Mouse (Mus musculus): ENCODE data around the gene Phf19. TPM values are rescaled to one million over a fixed set of nuclear protein-coding genes. Genes with fewer than 3 reads are reported as not detected.
A peak's percentile ranks its signal among the peaks of the same experiment; 100 is the strongest.

Gene Phf19
- polyA plus RNA-seq, 1 experiment from 2014 or later, result 1.8 TPM

DNA sequence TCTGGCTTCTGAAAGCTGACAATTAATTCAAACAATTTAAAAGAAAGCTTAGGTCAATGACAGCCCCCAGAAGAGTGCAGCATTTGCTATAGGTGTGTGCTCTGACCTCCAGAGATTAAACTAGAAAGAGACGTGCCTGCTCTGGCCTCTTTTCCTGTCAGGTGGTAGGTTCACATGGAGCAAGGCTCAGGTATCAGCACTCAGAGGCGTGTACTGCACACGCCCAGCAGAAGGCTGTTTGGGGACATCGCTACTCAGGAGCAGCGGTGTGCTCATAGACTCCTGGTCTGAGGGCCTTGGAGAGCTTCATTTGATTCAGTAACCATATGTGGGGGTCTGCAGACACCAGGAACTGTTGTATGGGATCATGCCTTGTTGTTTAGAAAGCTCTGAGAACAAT, 13.5 kb upstream of the Phf19 start:
- no peaks in the 10 kb centered on the region for H3K36me3 ChIP-seq (replicated peaks)
- no peak for DNase-seq (ENCODE audit: low spot score)
- H3K27ac ChIP-seq (replicated peaks), result no peak overlapping the region
- H3K9me3 ChIP-seq, result no peaks in the 10 kb centered on the region
- H3K4me3 ChIP-seq, result no peak overlapping the region
- peaks cover 11% of the 10 kb centered on the region for H3K4me1 ChIP-seq
- no peaks in the 10 kb centered on the region for H3K27me3 ChIP-seq (replicated peaks; ENCODE audit: low read depth, poor library complexity, severe bottlenecking)
- WGBS, result 71% methylated on average over 5 of the region's 5 CpGs

- Histone ChIP-seq H3K4me3 (no peak overlapping the region), H3K9me3 (no peaks in the 10 kb centered on the region), H3K4me1 (peaks cover 22% of the 10 kb centered on the region), H3K27me3 (replicated peaks; ENCODE audit: low read depth, poor library complexity, severe bottlenecking) (no peaks in the 10 kb centered on the region), H3K27ac (replicated peaks) (no peak overlapping the region), H3K36me3 (replicated peaks) (no peaks in the 10 kb centered on the region)
- 17% methylated on average over 2 of the region's 2 CpGs for WGBS
- no peak for DNase-seq (ENCODE audit: low spot score)
Observed at GRCm38 (mm10) chr2:34922729-34923128, 8.9 kb upstream of the Phf19 start.

DNA sequence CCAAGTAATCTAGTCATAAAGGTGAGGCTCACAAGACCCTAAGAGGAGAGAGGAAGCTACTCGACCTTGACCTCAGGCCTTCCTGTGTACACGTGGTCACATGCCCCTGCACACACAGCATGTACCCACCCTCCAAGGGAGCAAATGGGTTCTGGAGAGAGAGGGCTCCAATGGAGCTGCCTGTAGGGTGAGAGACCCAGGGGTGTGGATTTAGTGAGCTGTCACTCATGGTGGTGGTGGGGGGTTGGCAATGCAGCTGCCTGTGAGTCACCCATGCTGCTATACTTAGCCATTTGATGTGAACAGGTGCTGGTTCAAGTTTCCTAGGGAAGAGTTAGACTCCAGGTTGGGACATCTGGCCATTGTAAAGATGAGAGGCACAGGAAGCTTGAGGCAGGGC, 6.3 kb upstream of the Phf19 start:
- no peaks in the 10 kb centered on the region for H3K36me3 ChIP-seq (replicated peaks)
- H3K27me3 ChIP-seq (replicated peaks; ENCODE audit: low read depth, poor library complexity, severe bottlenecking), result peaks cover 22% of the 10 kb centered on the region
- H3K4me1 ChIP-seq, result peaks cover 16% of the 10 kb centered on the region
- no peaks in the 10 kb centered on the region for H3K9me3 ChIP-seq
- no peak for DNase-seq (ENCODE audit: low spot score)
- no peak overlapping the region for H3K4me3 ChIP-seq
- 62% methylated on average over 2 of the region's 2 CpGs for WGBS
- H3K27ac ChIP-seq (replicated peaks), result no peak overlapping the region

GRCm38 (mm10) chr2:34915103-34915502, 1.3 kb upstream of the Phf19 start:
- Histone ChIP-seq H3K4me3 (peak overlapping the region; percentile 77; the same call in 1 of the 2 replicates), H3K9me3 (no peaks in the 10 kb centered on the region), H3K27ac (replicated peaks) (no peak overlapping the region), H3K27me3 (replicated peaks; ENCODE audit: low read depth, poor library complexity, severe bottlenecking) (peaks cover 71% of the 10 kb centered on the region), H3K4me1 (peaks cover 27% of the 10 kb centered on the region), H3K36me3 (replicated peaks) (no peaks in the 10 kb centered on the region)
- DNase-seq (ENCODE audit: low spot score), result no peak
- 44% methylated on average over 2 of the region's 2 CpGs for WGBS

DNA sequence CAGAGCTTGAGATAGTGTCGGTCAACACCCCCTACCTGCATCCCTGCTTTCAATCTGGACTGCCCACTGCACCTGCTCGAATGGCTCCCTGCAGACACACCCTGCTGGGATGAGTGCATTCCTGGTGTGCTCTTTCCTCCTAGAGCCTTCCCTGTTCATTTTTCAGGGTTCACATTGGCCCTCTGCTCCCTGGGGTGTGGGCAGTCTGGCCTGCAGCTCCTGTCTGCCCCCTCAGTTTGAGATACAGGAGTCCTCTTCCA, 927 bp upstream of the Phf19 start:
- Histone ChIP-seq H3K27me3 (replicated peaks; ENCODE audit: low read depth, poor library complexity, severe bottlenecking) (peaks cover 74% of the 10 kb centered on the region), H3K4me3 (peak overlapping the region; percentile 77), H3K9me3 (no peaks in the 10 kb centered on the region), H3K27ac (replicated peaks) (no peak overlapping the region), H3K36me3 (replicated peaks) (no peaks in the 10 kb centered on the region), H3K4me1 (peaks cover 27% of the 10 kb centered on the region)
- WGBS, result 7% methylated on average over 2 of the region's 2 CpGs
- DNase-seq (ENCODE audit: low spot score), result no peak

- H3K4me3 ChIP-seq, result peak overlapping the region; percentile 77
- peaks cover 27% of the 10 kb centered on the region for H3K4me1 ChIP-seq
- no peaks in the 10 kb centered on the region for H3K9me3 ChIP-seq
- H3K27ac ChIP-seq (replicated peaks), result peak overlapping the region; percentile 63
- DNase-seq (ENCODE audit: low spot score), result peak; percentile 66
- 3% methylated on average over 48 of the region's 50 CpGs for whole genome bisulfite sequencing
- peaks cover 79% of the 10 kb centered on the region for H3K27me3 ChIP-seq (replicated peaks; ENCODE audit: low read depth, poor library complexity, severe bottlenecking)
- H3K36me3 ChIP-seq (replicated peaks), result no peaks in the 10 kb centered on the region
Observed at GRCm38 (mm10) chr2:34914069-34914822, 420 bp upstream of the Phf19 start.

DNA sequence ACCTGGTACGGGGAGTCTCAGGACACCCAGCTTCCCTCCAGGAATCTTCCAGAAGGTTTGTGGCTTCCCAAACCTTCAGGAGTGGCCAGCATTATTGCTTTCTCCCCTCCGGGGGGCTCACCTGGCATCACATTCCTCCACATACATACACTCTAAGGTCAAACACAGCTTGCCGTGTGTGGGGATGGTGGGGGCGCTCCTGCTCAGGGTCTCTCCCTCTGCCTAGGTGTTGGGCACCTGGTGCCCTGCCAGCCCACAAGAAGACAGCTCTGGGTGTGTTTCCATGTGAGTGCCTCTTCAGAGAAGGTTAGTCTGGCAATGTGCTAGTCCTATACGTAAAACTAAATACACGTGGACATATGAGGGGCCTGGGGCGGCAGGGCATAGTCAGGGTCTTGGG, 1.2 kb downstream of the Phf19 start:
- Histone ChIP-seq H3K9me3 (no peaks in the 10 kb centered on the region), H3K4me1 (peaks cover 27% of the 10 kb centered on the region), H3K27me3 (replicated peaks; ENCODE audit: low read depth, poor library complexity, severe bottlenecking) (peaks cover 86% of the 10 kb centered on the region), H3K36me3 (replicated peaks) (no peaks in the 10 kb centered on the region), H3K4me3 (peak overlapping the region; percentile 77), H3K27ac (replicated peaks) (no peak overlapping the region)
- DNase-seq (ENCODE audit: low spot score), result no peak
- 40% methylated on average over 7 of the region's 7 CpGs for WGBS

- H3K4me3 ChIP-seq, result no peak overlapping the region
- 84% methylated on average over 5 of the region's 5 CpGs for WGBS
- peaks cover 31% of the 10 kb centered on the region for H3K4me1 ChIP-seq
- peaks cover 85% of the 10 kb centered on the region for H3K27me3 ChIP-seq (replicated peaks; ENCODE audit: low read depth, poor library complexity, severe bottlenecking)
- no peak overlapping the region for H3K27ac ChIP-seq (replicated peaks)
- no peaks in the 10 kb centered on the region for H3K36me3 ChIP-seq (replicated peaks)
- DNase-seq (ENCODE audit: low spot score), result no peak
- H3K9me3 ChIP-seq, result no peaks in the 10 kb centered on the region
Observed at GRCm38 (mm10) chr2:34911871-34912270, 2.0 kb downstream of the Phf19 start.

- H3K36me3 ChIP-seq (replicated peaks), result no peaks in the 10 kb centered on the region
- DNase-seq (ENCODE audit: low spot score), result no peak
- no peak overlapping the region for H3K4me3 ChIP-seq
- WGBS, result 84% methylated on average over 4 of the region's 4 CpGs
- peaks cover 73% of the 10 kb centered on the region for H3K27me3 ChIP-seq (replicated peaks; ENCODE audit: low read depth, poor library complexity, severe bottlenecking)
- no peaks in the 10 kb centered on the region for H3K9me3 ChIP-seq
- no peak overlapping the region for H3K27ac ChIP-seq (replicated peaks)
- H3K4me1 ChIP-seq, result peaks cover 37% of the 10 kb centered on the region
Observed at GRCm38 (mm10) chr2:34909719-34910118, 4.1 kb downstream of the Phf19 start.

GRCm38 (mm10) chr2:34906861-34907604, 6.8 kb downstream of the Phf19 start:
- Histone ChIP-seq H3K27me3 (replicated peaks; ENCODE audit: low read depth, poor library complexity, severe bottlenecking) (peaks cover 46% of the 10 kb centered on the region), H3K4me3 (no peak overlapping the region), H3K4me1 (peaks cover 24% of the 10 kb centered on the region), H3K27ac (replicated peaks) (no peak overlapping the region), H3K36me3 (replicated peaks) (no peaks in the 10 kb centered on the region), H3K9me3 (no peaks in the 10 kb centered on the region)
- 55% methylated on average over 12 of the region's 12 CpGs for WGBS
- no peak for DNase-seq (ENCODE audit: low spot score)

GRCm38 (mm10) chr2:34906426-34906825, 7.4 kb downstream of the Phf19 start:
- Histone ChIP-seq H3K27ac (replicated peaks) (no peak overlapping the region), H3K9me3 (no peaks in the 10 kb centered on the region), H3K27me3 (replicated peaks; ENCODE audit: low read depth, poor library complexity, severe bottlenecking) (peaks cover 40% of the 10 kb centered on the region), H3K36me3 (replicated peaks) (no peaks in the 10 kb centered on the region; the same call in 1 of the 2 replicates), H3K4me1 (peaks cover 24% of the 10 kb centered on the region), H3K4me3 (no peak overlapping the region)
- WGBS, result 67% methylated on average over 6 of the region's 6 CpGs
- DNase-seq (ENCODE audit: low spot score), result no peak

- Histone ChIP-seq H3K27me3 (replicated peaks; ENCODE audit: low read depth, poor library complexity, severe bottlenecking) (peaks cover 28% of the 10 kb centered on the region), H3K36me3 (replicated peaks) (no peaks in the 10 kb centered on the region; the same call in 1 of the 2 replicates), H3K4me1 (peaks cover 34% of the 10 kb centered on the region), H3K4me3 (peak overlapping the region; percentile 49), H3K27ac (replicated peaks) (no peak overlapping the region), H3K9me3 (no peaks in the 10 kb centered on the region)
- DNase-seq (ENCODE audit: low spot score), result peak; percentile 98
- under 1% methylated on average over 34 of the region's 34 CpGs for WGBS
Observed at GRCm38 (mm10) chr2:34904849-34905542, 8.8 kb downstream of the Phf19 start.
